Mouse (Mus musculus): ENCODE data around the gene H2al1c.

GRCm38 (mm10) chrX:11345762-11346161 is 40.3 kb downstream of the H2al1c start:
- TF ChIP-seq POLR2A (IDR thresholded peaks at IDR 0.05; ENCODE audit: low read depth, low read length) = no peak
- no peak for TF ChIP-seq CTCF (conservative IDR thresholded peaks at IDR 0.05; ENCODE audit: insufficient read depth, insufficient read length, low read depth, low read length)
